Mouse (Mus musculus) midbrain, embryonic 16.5 days (tissue): ENCODE measurements at regions not wholly inside any gene's neighbourhood (a gene's known extent, or its start where the extent isn't known, plus 50 kb on each side); places are given as distances from the start of the nearest gene placed in this dataset.

Experiments
- ATAC-seq: fragments of 200-750 bp; cut with Nextera tagmentation; 2 replicates; pipeline ENCODE4 v1.8.0; 2017; ENCODE audit warnings: moderate TSS enrichment
- H3K27ac ChIP-seq: fragments of 300-500 bp; sonication (generic); 2 replicates; pipeline ENCODE4 v1.5.1; 2014; ENCODE audit warnings: mild to moderate bottlenecking, low read length, mixed read lengths
- H3K27me3 ChIP-seq: fragments of 300-500 bp; sonication (generic); 2 replicates; pipeline ENCODE4 v1.6.1; 2014; ENCODE audit warnings: low read depth, low read length, mixed read lengths; ENCODE audit not compliant: control insufficient read depth, insufficient read depth
- H3K36me3 ChIP-seq: fragments of 300-500 bp; sonication (generic); 2 replicates; pipeline ENCODE4 v1.6.1; 2014; ENCODE audit warnings: mild to moderate bottlenecking, low read length, moderate library complexity, mixed read lengths; ENCODE audit not compliant: control insufficient read depth, insufficient read depth
- H3K4me1 ChIP-seq: fragments of 300-500 bp; sonication (generic); 2 replicates; pipeline ENCODE4 v1.6.1; 2014; ENCODE audit warnings: mild to moderate bottlenecking, low read length, mixed read lengths; ENCODE audit not compliant: control insufficient read depth, insufficient read depth
- H3K4me2 ChIP-seq: fragments of 300-500 bp; sonication (generic); 2 replicates; pipeline ENCODE4 v1.6.1; 2014; ENCODE audit warnings: mild to moderate bottlenecking, low read length, mixed read lengths
- H3K4me3 ChIP-seq: fragments of 300-500 bp; sonication (generic); 2 replicates; pipeline ENCODE4 v1.5.1; 2014; ENCODE audit warnings: low read depth, mild to moderate bottlenecking, low read length, moderate library complexity, mixed read lengths
- H3K9ac ChIP-seq: fragments of 300-500 bp; sonication (generic); 2 replicates; pipeline ENCODE4 v1.6.1; 2014; ENCODE audit warnings: low read depth, low read length, mixed read lengths
- H3K9me3 ChIP-seq: fragments of 300-500 bp; sonication (generic); replicated peaks from 2 replicates; pipeline ENCODE4 v1.6.1; 2014; ENCODE audit warnings: mild to moderate bottlenecking, low read length, mixed read lengths; ENCODE audit not compliant: control insufficient read depth, poor library complexity, severe bottlenecking
- WGBS: fragments of 180-500 bp; shearing (Covaris S2); extraction: QIAGEN DNeasy Blood & Tissue Kit; methylation state at CpG from one replicate; pipeline ENCODE4 v1.1.7; 2014; 5-methylcytosine and 5-hydroxymethylcytosine counted together

- H3K27me3 ChIP-seq = no peaks in the 10 kb centered on the region
- H3K9me3 ChIP-seq = no peaks in the 10 kb centered on the region
- WGBS = 63% methylated on average over 5 of the region's 5 CpGs
- H3K4me2 ChIP-seq = no peak overlapping the region
- no peak for ATAC-seq
- H3K27ac ChIP-seq = no peak overlapping the region
- H3K9ac ChIP-seq = no peak overlapping the region
- 0 out of 2 replicates have a peak, but pooled peaks cover 2% of the 10 kb centered on the region for H3K4me1 ChIP-seq
- no peaks in the 10 kb centered on the region for H3K36me3 ChIP-seq
- no peak overlapping the region for H3K4me3 ChIP-seq
Observed at GRCm38 (mm10) chr11:112956748-112957440, 174.9 kb downstream of the Sox9 start.

- Histone ChIP-seq H3K27ac (no peak overlapping the region), H3K36me3 (no peaks in the 10 kb centered on the region), H3K4me1 (0 out of 2 replicates have a peak, but pooled peaks cover 2% of the 10 kb centered on the region), H3K4me3 (no peak overlapping the region), H3K4me2 (no peak overlapping the region), H3K9ac (no peak overlapping the region), H3K9me3 (no peaks in the 10 kb centered on the region), H3K27me3 (no peaks in the 10 kb centered on the region)
- ATAC-seq = no peak
- WGBS = 9% methylated on average over 5 of the region's 5 CpGs
Observed at GRCm38 (mm10) chr11:112959609-112960008, 177.6 kb downstream of the Sox9 start.

- WGBS = 55% methylated on average over 8 of the region's 8 CpGs
- Histone ChIP-seq H3K9me3 (no peaks in the 10 kb centered on the region), H3K27ac (no peak overlapping the region), H3K4me2 (no peak overlapping the region), H3K4me1 (peaks cover 14% of the 10 kb centered on the region), H3K9ac (no peak overlapping the region), H3K27me3 (no peaks in the 10 kb centered on the region), H3K36me3 (no peaks in the 10 kb centered on the region), H3K4me3 (no peak overlapping the region)
- ATAC-seq = no peak
Observed at GRCm38 (mm10) chr11:112973286-112973685, 191.3 kb downstream of the Sox9 start.

- Histone ChIP-seq H3K9me3 (no peaks in the 10 kb centered on the region), H3K4me1 (peaks cover 16% of the 10 kb centered on the region), H3K36me3 (no peaks in the 10 kb centered on the region), H3K4me3 (no peak overlapping the region), H3K4me2 (no peak overlapping the region), H3K9ac (no peak overlapping the region), H3K27ac (no peak overlapping the region), H3K27me3 (no peaks in the 10 kb centered on the region)
- 95% methylated on average over 7 of the region's 7 CpGs for WGBS
- no peak for ATAC-seq
Observed at GRCm38 (mm10) chr11:112974893-112975292, 192.9 kb downstream of the Sox9 start.

GRCm38 (mm10) chr11:112976914-112977785 lies 195.1 kb downstream of the Sox9 start:
- no peak overlapping the region for H3K9ac ChIP-seq
- H3K36me3 ChIP-seq = no peaks in the 10 kb centered on the region
- H3K4me3 ChIP-seq = no peak overlapping the region
- no peak overlapping the region for H3K4me2 ChIP-seq
- H3K27me3 ChIP-seq = no peaks in the 10 kb centered on the region
- WGBS = 7% methylated on average over 12 of the region's 12 CpGs
- no peaks in the 10 kb centered on the region for H3K9me3 ChIP-seq
- H3K4me1 ChIP-seq = peaks cover 16% of the 10 kb centered on the region
- ATAC-seq = peak; percentile 83
- H3K27ac ChIP-seq = peak overlapping the region; percentile 64

GRCm38 (mm10) chr11:112978884-112979283 lies 196.9 kb downstream of the Sox9 start:
- no peak overlapping the region for H3K4me2 ChIP-seq
- H3K9ac ChIP-seq = no peak overlapping the region
- H3K27me3 ChIP-seq = no peaks in the 10 kb centered on the region
- no peak overlapping the region for H3K4me3 ChIP-seq
- no peaks in the 10 kb centered on the region for H3K9me3 ChIP-seq
- 63% methylated on average over 6 of the region's 6 CpGs for WGBS
- peaks cover 21% of the 10 kb centered on the region for H3K4me1 ChIP-seq
- H3K36me3 ChIP-seq = no peaks in the 10 kb centered on the region
- H3K27ac ChIP-seq = no peak overlapping the region
- no peak for ATAC-seq

- Histone ChIP-seq H3K4me2 (no peak overlapping the region), H3K27ac (no peak overlapping the region), H3K4me3 (no peak overlapping the region), H3K27me3 (no peaks in the 10 kb centered on the region), H3K9me3 (no peaks in the 10 kb centered on the region), H3K4me1 (peaks cover 21% of the 10 kb centered on the region), H3K9ac (no peak overlapping the region), H3K36me3 (no peaks in the 10 kb centered on the region)
- ATAC-seq = no peak
- 87% methylated on average over 10 of the region's 10 CpGs for WGBS
Observed at GRCm38 (mm10) chr11:112979413-112979812, 197.4 kb downstream of the Sox9 start.

- no peaks in the 10 kb centered on the region for H3K27me3 ChIP-seq
- peak; percentile 88 for ATAC-seq
- H3K4me2 ChIP-seq = peak overlapping the region; percentile 19; the same call in 1 of the 2 replicates
- H3K9ac ChIP-seq = no peak overlapping the region
- H3K9me3 ChIP-seq = no peaks in the 10 kb centered on the region
- no peak overlapping the region for H3K4me3 ChIP-seq
- no peaks in the 10 kb centered on the region for H3K36me3 ChIP-seq
- 26% methylated on average over 11 of the region's 11 CpGs for WGBS
- H3K4me1 ChIP-seq = peaks cover 14% of the 10 kb centered on the region
- H3K27ac ChIP-seq = no peak overlapping the region
Observed at GRCm38 (mm10) chr11:112982165-112982801, 200.3 kb downstream of the Sox9 start.
